Mouse (Mus musculus) liver, adult 2 months (tissue): ENCODE data around the gene Hsd17b11. TPM values are rescaled to one million over a fixed set of nuclear protein-coding genes. Genes with fewer than 3 reads are reported as not detected.

Experiments
- DNase-seq: peaks from one replicate; pipeline ENCODE4 v3.0.0-alpha.2; 2011; ENCODE audit warnings: low read depth, low spot score; ENCODE audit errors: extremely low read depth
- H3K27ac ChIP-seq: fragments of 200-500 bp; replicated peaks from 2 replicates; pipeline ENCODE4 v1.5.1; 2012; ENCODE audit warnings: low read depth, mild to moderate bottlenecking, control low read depth, inconsistent platforms, low read length; ENCODE audit not compliant: insufficient read depth
- H3K27me3 ChIP-seq: fragments of 200-500 bp; 2 replicates; pipeline ENCODE4 v1.6.1; 2012; ENCODE audit warnings: mild to moderate bottlenecking, moderate library complexity, low read length, inconsistent platforms; ENCODE audit not compliant: control insufficient read depth, insufficient read depth
- H3K36me3 ChIP-seq: fragments of 200-500 bp; 2 replicates; pipeline ENCODE4 v1.6.1; 2012; ENCODE audit warnings: low read length, inconsistent platforms; ENCODE audit not compliant: control insufficient read depth, insufficient read depth
- H3K4me1 ChIP-seq: fragments of 200-500 bp; 2 replicates; pipeline ENCODE4 v1.6.1; 2011; ENCODE audit warnings: low read length; ENCODE audit not compliant: control insufficient read depth, insufficient read depth
- H3K4me3 ChIP-seq: fragments of 200-500 bp; 2 replicates; pipeline ENCODE4 v1.5.1; 2011; ENCODE audit warnings: low read depth, mild to moderate bottlenecking, control low read depth, low read length, moderate library complexity; ENCODE audit not compliant: insufficient read depth
- H3K79me2 ChIP-seq: fragments of 200-500 bp; 2 replicates; pipeline ENCODE4 v1.6.1; 2012; ENCODE audit warnings: inconsistent platforms, mild to moderate bottlenecking, low read length, moderate library complexity; ENCODE audit not compliant: control insufficient read depth, insufficient read depth
- H3K9ac ChIP-seq: fragments of 200-500 bp; 2 replicates; pipeline ENCODE4 v1.6.1; 2012; ENCODE audit warnings: low read depth, mild to moderate bottlenecking, control low read depth, inconsistent platforms, low read length
- CTCF ChIP-seq: fragments of 200-500 bp; IDR thresholded peaks from 2 replicates; pipeline ENCODE4 v1.5.1; 2011; ENCODE audit warnings: low read depth, low read length, control low read depth
- POLR2A ChIP-seq: fragments of 200-500 bp; IDR thresholded peaks from 2 replicates; pipeline ENCODE4 v1.6.1; 2011; ENCODE audit warnings: low read length, control low read depth; ENCODE audit not compliant: insufficient read depth; ENCODE audit errors: extremely low read depth
- WGBS: fragments of 180-500 bp; shearing (Covaris S2); methylation state at CpG from one replicate; pipeline ENCODE4 v1.1.7; 2018; 5-methylcytosine and 5-hydroxymethylcytosine counted together
- polyA plus RNA-seq: library from polyadenylated mRNA; depleted of rRNA; stranded (reverse); fragments of >200 nt; gene quantifications from 2 replicates; pipeline ENCODE4 v1.2.3, GENCODE M21; 2012
- total RNA-seq: library from RNA; depleted of rRNA; stranded (reverse); fragments of >200 nt; gene quantifications from 2 replicates; pipeline ENCODE4 v1.2.3, GENCODE M21; 2014

The Hsd17b11 gene
- total and polyA plus RNA-seq, 2 experiments = 78.8 to 154 TPM

- TF ChIP-seq POLR2A (no peak), CTCF (no peak)
- Histone ChIP-seq H3K9ac (no peak overlapping the region), H3K36me3 (peaks cover 15% of the 10 kb centered on the region), H3K4me3 (no peak overlapping the region), H3K4me1 (peaks cover 15% of the 10 kb centered on the region), H3K27me3 (no peaks in the 10 kb centered on the region), H3K27ac (0 out of 2 replicates have a peak overlapping the region, but pooled peaks have one; percentile 87), H3K79me2 (peaks cover 5% of the 10 kb centered on the region; the same call in 1 of the 2 replicates)
- no peak for DNase-seq
- 44% methylated on average over 4 of the region's 4 CpGs for WGBS
These were observed 26.4 kb upstream of the Hsd17b11 start for GRCm38 (mm10) chr5:104048139-104048538.

- TF ChIP-seq POLR2A (no peak), CTCF (no peak)
- DNase-seq = peak; percentile 54
- Histone ChIP-seq H3K4me3 (peak overlapping the region; percentile 92), H3K4me1 (peaks cover 19% of the 10 kb centered on the region), H3K9ac (peak overlapping the region; percentile 97), H3K27ac (peak overlapping the region; percentile 87), H3K79me2 (peaks cover 4% of the 10 kb centered on the region; the same call in 1 of the 2 replicates), H3K27me3 (no peaks in the 10 kb centered on the region), H3K36me3 (peaks cover 15% of the 10 kb centered on the region)
- under 1% methylated on average over 19 of the region's 19 CpGs for WGBS
These were observed 25.7 kb upstream of the Hsd17b11 start for GRCm38 (mm10) chr5:104047200-104048105.

GRCm38 (mm10) chr5:104046256-104047199 is 24.8 kb upstream of the Hsd17b11 start, which contains the start of gene Nudt9:
TSS of gene Nudt9 (plus strand) at chr5:104046306.
- Histone ChIP-seq H3K27ac (peak within 1 kb of the TSS; percentile 92), H3K4me1 (peaks cover 19% of the 10 kb centered on the region), H3K9ac (peak within 1 kb of the TSS; percentile 97), H3K79me2 (no peaks in the 10 kb centered on the region; the same call in 1 of the 2 replicates), H3K4me3 (peak within 1 kb of the TSS; percentile 92), H3K36me3 (peaks cover 9% of the 10 kb centered on the region), H3K27me3 (no peaks in the 10 kb centered on the region)
- DNase-seq = peak; percentile 93
- WGBS = 3% methylated on average over 90 of the region's 90 CpGs
- 0 out of 2 replicates have a peak, but pooled peaks have one; percentile 38 for TF ChIP-seq POLR2A
- no peak for TF ChIP-seq CTCF

GRCm38 (mm10) chr5:104043704-104044103 is 22.0 kb upstream of the Hsd17b11 start:
- WGBS = 64% methylated on average over 2 of the region's 2 CpGs
- H3K4me1 ChIP-seq = peaks cover 19% of the 10 kb centered on the region
- H3K9ac ChIP-seq = no peak overlapping the region
- DNase-seq = no peak
- TF ChIP-seq POLR2A (no peak), CTCF (no peak)
- no peak overlapping the region for H3K4me3 ChIP-seq
- no peaks in the 10 kb centered on the region for H3K36me3 ChIP-seq
- H3K79me2 ChIP-seq = no peaks in the 10 kb centered on the region
- H3K27ac ChIP-seq = no peak overlapping the region
- no peaks in the 10 kb centered on the region for H3K27me3 ChIP-seq

- WGBS = 50% methylated on average over 2 of the region's 2 CpGs
- Histone ChIP-seq H3K79me2 (no peaks in the 10 kb centered on the region), H3K4me3 (no peak overlapping the region), H3K36me3 (no peaks in the 10 kb centered on the region), H3K9ac (no peak overlapping the region), H3K4me1 (peaks cover 15% of the 10 kb centered on the region), H3K27ac (no peak overlapping the region), H3K27me3 (no peaks in the 10 kb centered on the region)
- DNase-seq = peak; percentile 73
- TF ChIP-seq POLR2A (no peak), CTCF (no peak)
These were observed 21.2 kb upstream of the Hsd17b11 start for GRCm38 (mm10) chr5:104042906-104043305.
